Mouse (Mus musculus) bone marrow macrophage, adult 2 months (primary cell): ENCODE results near the gene Sh3rf3.

Source experiments
- CTCF ChIP-seq: IDR thresholded peaks from 2 replicates; pipeline ENCODE4 v1.5.1; 2012; ENCODE audit warnings: low read depth, mild to moderate bottlenecking, low read length, moderate library complexity
- POLR2A ChIP-seq: IDR thresholded peaks from 2 replicates; pipeline ENCODE4 v1.6.1; 2012; ENCODE audit warnings: mild to moderate bottlenecking, low read depth, low read length, borderline replicate concordance

- TF ChIP-seq CTCF (no peak), POLR2A (no peak)
These were observed 42.1 kb downstream of the Sh3rf3 start for GRCm38 (mm10) chr10:58855199-58855751.
